Mouse (Mus musculus) kidney, embryonic 16.5 days (tissue): ENCODE data around the gene Tmem190. TPM values are rescaled to one million over a fixed set of nuclear protein-coding genes. Genes with fewer than 3 reads are reported as not detected.
A peak's percentile ranks its signal among the peaks of the same experiment; 100 is the strongest.
"Not testable (repeated sequence)": the region's sequence is repeated elsewhere in the genome, so short reads cannot be mapped to it uniquely, and the experiment has no call there.

Experiments
- ATAC-seq: fragments of 200-750 bp; cut with Nextera tagmentation; 2 replicates; pipeline ENCODE4 v1.8.0; 2017; ENCODE audit warnings: moderate TSS enrichment; ENCODE audit not compliant: low FRiP score, low TSS enrichment
- H3K27ac ChIP-seq: fragments of 300-500 bp; sonication (generic); 2 replicates; pipeline ENCODE4 v1.5.1; 2014; ENCODE audit warnings: low read length
- H3K27me3 ChIP-seq: fragments of 300-500 bp; sonication (generic); 2 replicates; pipeline ENCODE4 v1.6.1; 2014; ENCODE audit warnings: low read length, control low read depth, mixed read lengths; ENCODE audit not compliant: insufficient read depth
- H3K36me3 ChIP-seq: fragments of 300-500 bp; sonication (generic); 2 replicates; pipeline ENCODE4 v1.6.1; 2014; ENCODE audit warnings: low read length, control low read depth, mixed read lengths; ENCODE audit not compliant: insufficient read depth
- H3K4me1 ChIP-seq: fragments of 300-500 bp; sonication (generic); 2 replicates; pipeline ENCODE4 v1.6.1; 2014; ENCODE audit warnings: low read length, control low read depth, mixed read lengths; ENCODE audit not compliant: insufficient read depth
- H3K4me2 ChIP-seq: fragments of 300-500 bp; sonication (generic); replicated peaks from 2 replicates; pipeline ENCODE4 v1.6.1; 2014; ENCODE audit warnings: low read depth, low read length
- H3K4me3 ChIP-seq: fragments of 300-500 bp; sonication (generic); 2 replicates; pipeline ENCODE4 v1.5.1; 2014; ENCODE audit warnings: mild to moderate bottlenecking, low read length
- H3K9ac ChIP-seq: fragments of 300-500 bp; sonication (generic); replicated peaks from 2 replicates; pipeline ENCODE4 v1.6.1; 2014; ENCODE audit warnings: low read length
- H3K9me3 ChIP-seq: fragments of 300-500 bp; sonication (generic); 2 replicates; pipeline ENCODE4 v1.6.1; 2016; ENCODE audit warnings: low read length, control low read depth
- WGBS: fragments of 180-500 bp; shearing (Covaris S2); extraction: QIAGEN DNeasy Blood & Tissue Kit; methylation state at CpG from one replicate; pipeline ENCODE4 v1.1.7; 2014; 5-methylcytosine and 5-hydroxymethylcytosine counted together
- polyA plus RNA-seq: library from polyadenylated mRNA; unstranded; fragments of >200 nt; fragmentation: Nextera tagmentation; extraction: Ambion mirVana; gene quantifications from 2 replicates; pipeline ENCODE4 v1.2.1, GENCODE M21; 2015

Gene Tmem190
- polyA plus RNA-seq, 1 experiment from 2014 or later, result 0.97 TPM

- WGBS, result under 1% methylated on average over 60 of the region's 64 CpGs
Observed at GRCm38 (mm10) chr7:4788499-4789435, 6.0 kb downstream of the Tmem190 start.

GRCm38 (mm10) chr7:4789436-4789935 lies 6.7 kb downstream of the Tmem190 start, which contains the start of gene Tmem238:
TSS of gene Tmem238 (minus strand) at chr7:4789656.
- peak within 1 kb of the TSS; percentile 90 for H3K9ac ChIP-seq
- no peaks in the 10 kb centered on the region for H3K9me3 ChIP-seq
- H3K4me2 ChIP-seq, result peak within 1 kb of the TSS; percentile 93
- peaks cover 23% of the 10 kb centered on the region for H3K4me1 ChIP-seq
- peak within 1 kb of the TSS; percentile 66 for H3K4me3 ChIP-seq
- H3K27ac ChIP-seq, result peak within 1 kb of the TSS; percentile 82
- H3K27me3 ChIP-seq, result no peaks in the 10 kb centered on the region
- peak; percentile 37 for ATAC-seq
- peaks cover 9% of the 10 kb centered on the region for H3K36me3 ChIP-seq
- 6% methylated on average over 40 of the region's 40 CpGs for WGBS

More at GRCm38 (mm10) chr7:4788499-4789435, 6.0 kb downstream of the Tmem190 start:
- peaks cover 16% of the 10 kb centered on the region for H3K4me1 ChIP-seq
- H3K4me2 ChIP-seq, result peak overlapping the region; percentile 93
- peak; percentile 58 for ATAC-seq
- H3K27ac ChIP-seq, result peak overlapping the region; percentile 82
- peak overlapping the region; percentile 90 for H3K9ac ChIP-seq
- H3K27me3 ChIP-seq, result no peaks in the 10 kb centered on the region
- H3K36me3 ChIP-seq, result 0 out of 2 replicates have a peak, but pooled peaks cover 3% of the 10 kb centered on the region
- no peaks in the 10 kb centered on the region for H3K9me3 ChIP-seq
- H3K4me3 ChIP-seq, result peak overlapping the region; percentile 66

- peaks cover 27% of the 10 kb centered on the region for H3K4me1 ChIP-seq
- H3K4me3 ChIP-seq, result peak within 1 kb of the TSS; percentile 76
- peak within 1 kb of the TSS; percentile 98 for H3K27ac ChIP-seq
- H3K27me3 ChIP-seq, result no peaks in the 10 kb centered on the region
- ATAC-seq, result peak; percentile 85
- no peaks in the 10 kb centered on the region for H3K9me3 ChIP-seq
- peak within 1 kb of the TSS; percentile 72 for H3K4me2 ChIP-seq
- peak within 1 kb of the TSS; percentile 89 for H3K9ac ChIP-seq
- 1% methylated on average over 54 of the region's 54 CpGs for WGBS
- H3K36me3 ChIP-seq, result peaks cover 35% of the 10 kb centered on the region
Observed at GRCm38 (mm10) chr7:4792278-4793212, 9.8 kb downstream of the Tmem190 start, which contains the start of gene Rpl28. TSS of gene Rpl28 (plus strand) at chr7:4792874.

GRCm38 (mm10) chr7:4793248-4793647 lies 10.5 kb downstream of the Tmem190 start:
- under 1% methylated on average over 31 of the region's 31 CpGs for WGBS
- not testable (repeated sequence) for ATAC-seq, H3K9me3 ChIP-seq, H3K27me3 ChIP-seq
- peak overlapping the region; percentile 89 for H3K9ac ChIP-seq
- peak overlapping the region; percentile 72 for H3K4me2 ChIP-seq
- H3K4me1 ChIP-seq, result peaks cover 26% of the 10 kb centered on the region
- peaks cover 37% of the 10 kb centered on the region for H3K36me3 ChIP-seq
- peak overlapping the region; percentile 76 for H3K4me3 ChIP-seq
- H3K27ac ChIP-seq, result peak overlapping the region; percentile 92

GRCm38 (mm10) chr7:4793674-4794073 lies 10.9 kb downstream of the Tmem190 start:
- Histone ChIP-seq H3K9ac (peak overlapping the region; percentile 89), H3K36me3 (peaks cover 37% of the 10 kb centered on the region), H3K4me1 (peaks cover 22% of the 10 kb centered on the region), H3K27me3 (no peaks in the 10 kb centered on the region), H3K4me3 (peak overlapping the region; percentile 76), H3K9me3 (no peaks in the 10 kb centered on the region), H3K4me2 (peak overlapping the region; percentile 72), H3K27ac (0 out of 2 replicates have a peak overlapping the region, but pooled peaks have one; percentile 92)
- no peak for ATAC-seq
- WGBS, result 36% methylated on average over 4 of the region's 4 CpGs

GRCm38 (mm10) chr7:4794631-4795168 lies 12.0 kb downstream of the Tmem190 start:
- peak overlapping the region; percentile 89 for H3K9ac ChIP-seq
- H3K9me3 ChIP-seq, result no peaks in the 10 kb centered on the region
- H3K4me2 ChIP-seq, result peak overlapping the region; percentile 72; the same call in 1 of the 2 replicates
- peak overlapping the region; percentile 76 for H3K4me3 ChIP-seq
- WGBS, result 84% methylated on average over 3 of the region's 3 CpGs
- peaks cover 37% of the 10 kb centered on the region for H3K36me3 ChIP-seq
- H3K27ac ChIP-seq, result no peak overlapping the region
- no peak for ATAC-seq
- H3K4me1 ChIP-seq, result peaks cover 18% of the 10 kb centered on the region
- H3K27me3 ChIP-seq, result no peaks in the 10 kb centered on the region

GRCm38 (mm10) chr7:4795767-4796433 lies 13.2 kb downstream of the Tmem190 start:
- ATAC-seq, result no peak

GRCm38 (mm10) chr7:4802247-4802646 lies 19.5 kb downstream of the Tmem190 start:
- Histone ChIP-seq H3K9ac (no peak overlapping the region), H3K27ac (no peak overlapping the region), H3K4me1 (0 out of 2 replicates have a peak, but pooled peaks cover 3% of the 10 kb centered on the region), H3K27me3 (no peaks in the 10 kb centered on the region), H3K9me3 (no peaks in the 10 kb centered on the region), H3K4me2 (no peak overlapping the region), H3K4me3 (no peak overlapping the region), H3K36me3 (peaks cover 29% of the 10 kb centered on the region)
- ATAC-seq, result no peak

More at GRCm38 (mm10) chr7:4795767-4796433, 13.2 kb downstream of the Tmem190 start:
- peaks cover 14% of the 10 kb centered on the region for H3K4me1 ChIP-seq
- peaks cover 37% of the 10 kb centered on the region for H3K36me3 ChIP-seq
- H3K27me3 ChIP-seq, result no peaks in the 10 kb centered on the region
- H3K9me3 ChIP-seq, result no peaks in the 10 kb centered on the region
- 68% methylated on average over 7 of the region's 7 CpGs for WGBS
- 0 out of 2 replicates have a peak overlapping the region, but pooled peaks have one; percentile 3 for H3K4me3 ChIP-seq
- H3K27ac ChIP-seq, result no peak overlapping the region
- H3K9ac ChIP-seq, result no peak overlapping the region
- H3K4me2 ChIP-seq, result no peak overlapping the region
